ENCODE assay signal across 16 mouse cellular contexts in the genomic region with DNA sequence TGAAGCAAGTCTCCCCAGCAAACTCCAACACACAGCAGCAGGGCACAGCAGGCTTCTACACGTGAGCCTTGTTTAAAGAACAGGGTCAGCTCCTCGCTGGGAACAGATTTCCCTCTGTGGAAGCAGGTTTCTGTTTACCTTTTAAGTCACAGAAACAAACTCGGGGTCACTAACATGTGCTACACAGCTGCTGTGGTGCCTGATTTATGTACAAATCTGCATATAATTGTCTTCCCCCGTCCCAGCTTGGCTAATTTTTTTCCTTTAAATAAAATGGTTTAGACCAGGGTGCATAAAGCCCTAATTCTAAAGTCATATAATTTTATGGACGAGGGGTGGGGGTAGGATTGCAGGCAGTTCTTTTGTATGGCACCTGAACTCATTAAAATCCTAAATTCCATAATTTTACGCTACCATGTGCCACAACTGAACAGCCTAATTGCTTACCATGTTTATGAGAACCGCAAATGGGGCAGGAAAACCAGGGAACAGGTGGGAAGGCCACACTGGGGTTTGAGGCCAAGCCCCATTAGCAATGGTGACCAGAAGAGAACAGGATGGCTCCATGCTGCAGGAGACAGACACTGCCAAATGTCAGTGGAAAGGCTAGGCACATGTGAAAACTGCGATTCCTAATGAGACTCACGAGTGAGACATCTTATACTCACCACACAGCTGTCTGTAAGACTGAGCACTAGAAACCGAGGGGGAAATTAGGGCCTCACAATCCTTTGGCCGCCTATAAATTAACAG.
A peak's percentile ranks its signal among the peaks of the same experiment; 100 is the strongest.
DNase-seq lines count a peak whose midpoint lies in the region; ATAC-seq and TF ChIP-seq lines count a peak whose summit lies in the region.
"Had no signal": no experiment of that assay in that cellular context is flagged by ENCODE, and none has a peak within 500 bp of the region (broad histone marks: within the 10 kb centered on the region; RNA-seq: fewer than 3 reads in every experiment).

No protein-coding gene starts in this region.

- H3K9me3 ChIP-seq in forebrain, embryonic 14.5 days (replicated peaks; ENCODE audit: control insufficient read depth, low read length), result no peaks in the 10 kb centered on the region
- no peaks in the 10 kb centered on the region for H3K9me3 ChIP-seq in forebrain, postnatal 0 days (ENCODE audit: low read length)
- no peaks in the 10 kb centered on the region for H3K9me3 ChIP-seq in limb, embryonic 14.5 days (ENCODE audit: control insufficient read depth, low read length)
- H3K9me3 ChIP-seq: embryonic facial prominence, embryonic 12.5 days; forebrain, embryonic 10.5 days had no signal

- no peak overlapping the region for H3K27ac ChIP-seq in forebrain, embryonic 14.5 days (ENCODE audit: low read depth, low read length)
- no peak overlapping the region for H3K27ac ChIP-seq in forebrain, postnatal 0 days (ENCODE audit: low read depth, low read length)
- no peak overlapping the region for H3K27ac ChIP-seq in limb, embryonic 14.5 days (replicated peaks; ENCODE audit: low read depth, low read length)
- H3K27ac ChIP-seq: embryonic facial prominence, embryonic 12.5 days; forebrain, embryonic 10.5 days had no signal

- TF ChIP-seq POLR2A in limb, embryonic 14.5 days (IDR thresholded peaks at IDR 0.05; ENCODE audit: borderline replicate concordance, extremely low read depth, insufficient read depth, insufficient read length), result no peak

- H3K36me3 ChIP-seq in forebrain, embryonic 14.5 days (ENCODE audit: control insufficient read depth, insufficient read depth, low read length), result no peaks in the 10 kb centered on the region
- no peaks in the 10 kb centered on the region for H3K36me3 ChIP-seq in forebrain, postnatal 0 days (ENCODE audit: insufficient read depth)
- H3K36me3 ChIP-seq in limb, embryonic 14.5 days (ENCODE audit: control insufficient read depth, insufficient read depth, low read length), result no peaks in the 10 kb centered on the region
- H3K36me3 ChIP-seq: embryonic facial prominence, embryonic 12.5 days; forebrain, embryonic 10.5 days had no signal

- H3K27me3 ChIP-seq in forebrain, embryonic 14.5 days (replicated peaks; ENCODE audit: control insufficient read depth, insufficient read depth, low read length), result no peaks in the 10 kb centered on the region
- no peaks in the 10 kb centered on the region for H3K27me3 ChIP-seq in forebrain, postnatal 0 days (ENCODE audit: insufficient read depth, low read length)
- no peaks in the 10 kb centered on the region for H3K27me3 ChIP-seq in limb, embryonic 14.5 days (ENCODE audit: control insufficient read depth, insufficient read depth, low read length)
- H3K27me3 ChIP-seq: embryonic facial prominence, embryonic 12.5 days had no signal

- ATAC-seq in forebrain, embryonic 14.5 days, result peak; percentile 66
- ATAC-seq in forebrain, postnatal 0 days, result no peak
- peak; percentile 75 for ATAC-seq in limb, embryonic 14.5 days (ENCODE audit: low FRiP score, low read depth)

- DNase-seq in forebrain, embryonic 14.5 days (ENCODE audit: low spot score), result peak; percentile 29
- DNase-seq in forebrain, postnatal 0 days, result no peak
- DNase-seq in brain, adult 2 months (ENCODE audit: low read depth, low spot score), result peak; percentile 4
- DNase-seq in forelimb bud, embryonic 11.5 days (ENCODE audit: low read depth, low spot score), result peak; percentile 79
- peak; percentile 43 for DNase-seq in limb, embryonic 14.5 days (ENCODE audit: low spot score)
- DNase-seq in yolk sac, embryonic 10.5 days (ENCODE audit: low spot score), result no peak
- no peak for DNase-seq in kidney, postnatal 4 days
- DNase-seq: cerebellum, adult 18-20 months; gastrocnemius, postnatal 10 days; heart, postnatal 14 days; kidney, adult 11 months; kidney, postnatal 25 days; liver; lung, adult 2 months had no signal

- H3K9ac ChIP-seq in forebrain, embryonic 14.5 days (ENCODE audit: low read length), result peak overlapping the region; percentile 13; the same call in 1 of the 2 replicates
- H3K9ac ChIP-seq in forebrain, postnatal 0 days, result no peak overlapping the region
- H3K9ac ChIP-seq in limb, embryonic 14.5 days (ENCODE audit: low read depth, low read length, severe bottlenecking), result no peak overlapping the region
- H3K9ac ChIP-seq: embryonic facial prominence, embryonic 12.5 days had no signal

- no peak overlapping the region for H3K4me2 ChIP-seq in forebrain, embryonic 14.5 days (ENCODE audit: low read length)
- no peak overlapping the region for H3K4me2 ChIP-seq in forebrain, postnatal 0 days (ENCODE audit: low read depth)
- H3K4me2 ChIP-seq in limb, embryonic 14.5 days (replicated peaks; ENCODE audit: low read depth, low read length, severe bottlenecking), result no peak overlapping the region
- H3K4me2 ChIP-seq: embryonic facial prominence, embryonic 12.5 days had no signal

- WGBS in forebrain, embryonic 14.5 days, result 45% methylated on average over 11 of the region's 11 CpGs
- WGBS in forebrain, postnatal 0 days, result 41% methylated on average over 11 of the region's 11 CpGs
- WGBS in limb, embryonic 14.5 days, result 15% methylated on average over 11 of the region's 11 CpGs

- TF ChIP-seq CTCF in forebrain, postnatal 0 days (IDR thresholded peaks at IDR 0.05; ENCODE audit: low read depth), result no peak

- H3K4me3 ChIP-seq in forebrain, embryonic 14.5 days (ENCODE audit: low read depth, low read length), result no peak overlapping the region
- H3K4me3 ChIP-seq in forebrain, postnatal 0 days (ENCODE audit: low read depth, low read length), result no peak overlapping the region
- H3K4me3 ChIP-seq in limb, embryonic 14.5 days (replicated peaks; ENCODE audit: low read length), result no peak overlapping the region
- H3K4me3 ChIP-seq: embryonic facial prominence, embryonic 12.5 days; forebrain, embryonic 10.5 days had no signal

- peaks cover 10% of the 10 kb centered on the region; the same call in 1 of the 2 replicates for H3K4me1 ChIP-seq in forebrain, embryonic 14.5 days (ENCODE audit: control insufficient read depth, insufficient read depth, low read length)
- no peaks in the 10 kb centered on the region for H3K4me1 ChIP-seq in forebrain, postnatal 0 days (ENCODE audit: insufficient read depth)
- H3K4me1 ChIP-seq in limb, embryonic 14.5 days (ENCODE audit: control insufficient read depth, insufficient read depth, low read length), result peaks cover 14% of the 10 kb centered on the region

Comparison
In these comparisons a context has a peak if more than half of its experiments do, and no peak if none do; other contexts are left out.
1. DNase-seq: peak in forebrain, embryonic 14.5 days (single experiment), brain, adult 2 months (single experiment), forelimb bud, embryonic 11.5 days (single experiment) and limb, embryonic 14.5 days (single experiment); none in forebrain, postnatal 0 days (single experiment), yolk sac, embryonic 10.5 days (single experiment) and kidney, postnatal 4 days (0 of 2).